In the genomic region with DNA sequence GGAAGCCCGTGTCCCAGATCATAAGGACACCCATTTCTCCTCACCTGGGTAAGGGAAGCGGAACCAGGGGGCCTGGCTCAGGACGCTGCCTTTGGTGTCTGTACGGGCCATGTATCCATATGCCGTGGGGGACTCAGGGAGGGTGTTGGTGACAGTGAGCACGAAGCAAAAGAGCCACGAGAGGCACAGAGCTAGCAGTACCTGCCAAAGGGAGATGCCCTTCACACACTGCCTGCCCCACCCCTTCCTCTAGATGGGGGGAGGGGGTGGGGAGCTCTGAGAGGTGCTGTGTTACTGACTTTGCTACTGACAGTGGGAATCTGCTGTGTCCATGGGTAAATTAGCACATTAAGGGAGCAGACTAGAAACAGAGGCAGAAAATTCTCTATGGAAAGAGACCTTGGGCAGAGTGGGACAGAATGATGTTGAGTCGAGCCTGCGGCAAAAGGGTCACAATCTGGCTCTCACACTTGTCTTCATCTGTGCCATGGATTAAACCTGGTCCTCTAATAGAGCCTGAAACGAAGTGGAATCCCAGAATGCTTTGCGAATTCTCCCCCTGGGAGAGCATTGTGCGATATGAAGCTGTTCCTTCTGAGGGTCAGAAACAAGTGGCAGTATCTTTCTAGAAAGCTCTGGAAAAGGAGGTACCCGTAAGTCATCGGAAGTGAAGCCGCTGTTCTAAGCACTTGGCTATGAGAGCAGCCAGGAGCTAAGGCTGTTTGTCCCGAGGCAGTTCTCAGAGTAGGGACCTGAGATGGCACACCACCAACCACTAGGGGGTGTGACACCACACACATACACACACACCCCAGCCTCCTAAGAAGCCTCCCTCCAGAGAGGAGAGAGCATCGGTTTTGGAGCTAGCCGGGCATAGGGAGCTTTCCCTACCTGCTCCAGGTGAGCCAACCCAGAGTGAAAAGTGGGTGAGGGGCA, we compare ENCODE assay signal across 8 mouse cellular contexts. TPM values are rescaled to one million over a fixed set of nuclear protein-coding genes. Genes with fewer than 3 reads are reported as not detected.
A peak's percentile ranks its signal among the peaks of the same experiment; 100 is the strongest.
DNase-seq lines count a peak whose midpoint lies in the region; ATAC-seq and TF ChIP-seq lines count a peak whose summit lies in the region.

No protein-coding gene starts in this region.

- peak; percentile 71 for ATAC-seq in embryonic facial prominence, embryonic 12.5 days (ENCODE audit: insufficient number of reproducible peaks, insufficient read depth, low FRiP score, low TSS enrichment)
- peak; percentile 75 for ATAC-seq in hindbrain, embryonic 16.5 days
- ATAC-seq in liver, embryonic 13.5 days (ENCODE audit: low read depth): peak; percentile 77
- peak; percentile 83 for ATAC-seq in neural tube, embryonic 11.5 days (ENCODE audit: insufficient read depth, low FRiP score, low TSS enrichment)

- peak overlapping the region in 1 of 2 experiments; percentile 41; a peak in 2 of 4 replicates for H3K4me3 ChIP-seq in ES-E14 (ENCODE audit: insufficient read depth in 1 of 2, low read depth in 1 of 2, low read length in 2 of 2, poor library complexity in 1 of 2, severe bottlenecking in 1 of 2)
- no peak overlapping the region for H3K4me3 ChIP-seq in embryonic facial prominence, embryonic 12.5 days
- H3K4me3 ChIP-seq in hindbrain, embryonic 16.5 days (ENCODE audit: low read length): no peak overlapping the region
- H3K4me3 ChIP-seq in liver, embryonic 13.5 days (replicated peaks): peak overlapping the region; percentile 11; the same call in 1 of the 2 replicates
- H3K4me3 ChIP-seq in neural tube, embryonic 11.5 days (ENCODE audit: low read depth, low read length): no peak overlapping the region

- no peak overlapping the region for H3K27ac ChIP-seq in ES-E14 (ENCODE audit: insufficient read depth, low read depth, low read length, poor library complexity, severe bottlenecking)
- H3K27ac ChIP-seq in embryonic facial prominence, embryonic 12.5 days: no peak overlapping the region
- H3K27ac ChIP-seq in hindbrain, embryonic 16.5 days (ENCODE audit: low read depth, low read length): no peak overlapping the region
- H3K27ac ChIP-seq in liver, embryonic 13.5 days: no peak overlapping the region
- H3K27ac ChIP-seq in neural tube, embryonic 11.5 days (ENCODE audit: low read depth, low read length): no peak overlapping the region

- no peaks in the 10 kb centered on the region for H3K9me3 ChIP-seq in ES-E14 (ENCODE audit: control insufficient read depth, insufficient read depth, low read depth, low read length)
- H3K9me3 ChIP-seq in embryonic facial prominence, embryonic 12.5 days: no peaks in the 10 kb centered on the region
- H3K9me3 ChIP-seq in hindbrain, embryonic 16.5 days (ENCODE audit: control insufficient read depth, low read length): no peaks in the 10 kb centered on the region
- H3K9me3 ChIP-seq in liver, embryonic 13.5 days (replicated peaks): no peaks in the 10 kb centered on the region
- no peaks in the 10 kb centered on the region for H3K9me3 ChIP-seq in neural tube, embryonic 11.5 days (ENCODE audit: control insufficient read depth, low read length)

- DNase-seq in CD4-positive helper T cell, adult 2 months (ENCODE audit: low read depth, low spot score): peak; percentile 68
- peak; percentile 66 for DNase-seq in ES-E14 (ENCODE audit: low read depth, low spot score)
- DNase-seq in liver, embryonic 13.5 days: peak; percentile 18
- DNase-seq in neural tube, embryonic 11.5 days (ENCODE audit: low spot score): peak; percentile 55
- DNase-seq in right cerebral cortex, postnatal 4 days: no peak
- DNase-seq in gastrocnemius, adult 18-20 months (ENCODE audit: low spot score): no peak

- WGBS in embryonic facial prominence, embryonic 12.5 days: 49% methylated on average over 18 of the region's 18 CpGs
- WGBS in hindbrain, embryonic 16.5 days: 53% methylated on average over 18 of the region's 18 CpGs
- 40% methylated on average over 18 of the region's 18 CpGs for WGBS in liver, embryonic 13.5 days (ENCODE audit: insufficient replicate concordance)
- WGBS in neural tube, embryonic 11.5 days: 53% methylated on average over 18 of the region's 18 CpGs

- peak overlapping the region; percentile 12; the same call in 1 of the 2 replicates for H3K4me2 ChIP-seq in embryonic facial prominence, embryonic 12.5 days (replicated peaks)
- H3K4me2 ChIP-seq in hindbrain, embryonic 16.5 days (ENCODE audit: low read length): peak overlapping the region; percentile 37
- H3K4me2 ChIP-seq in liver, embryonic 13.5 days: peak overlapping the region; percentile 58
- peak overlapping the region; percentile 26 for H3K4me2 ChIP-seq in neural tube, embryonic 11.5 days (ENCODE audit: low read depth)

- H3K36me3 ChIP-seq in ES-E14 (ENCODE audit: control insufficient read depth, insufficient read depth, low read length, poor library complexity, severe bottlenecking): no peaks in the 10 kb centered on the region
- H3K36me3 ChIP-seq in embryonic facial prominence, embryonic 12.5 days: no peaks in the 10 kb centered on the region
- no peaks in the 10 kb centered on the region for H3K36me3 ChIP-seq in hindbrain, embryonic 16.5 days (ENCODE audit: control insufficient read depth, insufficient read depth, low read length)
- no peaks in the 10 kb centered on the region for H3K36me3 ChIP-seq in liver, embryonic 13.5 days
- no peaks in the 10 kb centered on the region for H3K36me3 ChIP-seq in neural tube, embryonic 11.5 days (ENCODE audit: control insufficient read depth, insufficient read depth, low read length)

- in situ Hi-C loops in ES-E14 (cut with MboI; ENCODE audit: low sequenced_read_pairs in 2 of 2, unreplicated experiment in 2 of 2): no loop called here

- H3K27me3 ChIP-seq in embryonic facial prominence, embryonic 12.5 days: no peaks in the 10 kb centered on the region
- H3K27me3 ChIP-seq in hindbrain, embryonic 16.5 days (replicated peaks; ENCODE audit: control insufficient read depth, insufficient read depth, low read length): no peaks in the 10 kb centered on the region
- H3K27me3 ChIP-seq in liver, embryonic 13.5 days: 0 out of 2 replicates have a peak, but pooled peaks cover under 1% of the 10 kb centered on the region
- no peaks in the 10 kb centered on the region for H3K27me3 ChIP-seq in neural tube, embryonic 11.5 days (ENCODE audit: control insufficient read depth, insufficient read depth, low read length)

- no peak overlapping the region for H3K9ac ChIP-seq in ES-E14 (ENCODE audit: insufficient read depth, low read depth, low read length, poor library complexity, severe bottlenecking)
- H3K9ac ChIP-seq in embryonic facial prominence, embryonic 12.5 days: no peak overlapping the region
- no peak overlapping the region for H3K9ac ChIP-seq in hindbrain, embryonic 16.5 days (ENCODE audit: low read depth, low read length)
- H3K9ac ChIP-seq in liver, embryonic 13.5 days: no peak overlapping the region
- no peak overlapping the region for H3K9ac ChIP-seq in neural tube, embryonic 11.5 days (ENCODE audit: low read length)

- no peaks in the 10 kb centered on the region; a peak in 1 of 4 replicates for H3K4me1 ChIP-seq in ES-E14 (ENCODE audit: control insufficient read depth in 2 of 2, insufficient read depth in 2 of 2, low read length in 2 of 2, poor library complexity in 1 of 2)
- H3K4me1 ChIP-seq in embryonic facial prominence, embryonic 12.5 days: no peaks in the 10 kb centered on the region
- no peaks in the 10 kb centered on the region; the same call in 1 of the 2 replicates for H3K4me1 ChIP-seq in hindbrain, embryonic 16.5 days (ENCODE audit: control insufficient read depth, insufficient read depth, low read depth, low read length)
- H3K4me1 ChIP-seq in liver, embryonic 13.5 days (replicated peaks): peaks cover 11% of the 10 kb centered on the region
- H3K4me1 ChIP-seq in neural tube, embryonic 11.5 days (ENCODE audit: control insufficient read depth, insufficient read depth, low read length): no peaks in the 10 kb centered on the region

TF ChIP-seq in ES-E14, 5 proteins besides CTCF, POLR2A, EP300 and RAD21:
- TF ChIP-seq ZC3H11A (IDR thresholded peaks at IDR 0.05; ENCODE audit: borderline replicate concordance, low read depth, low read length) (no peak; the same call in 1 of the 2 replicates), HCFC1 (IDR thresholded peaks at IDR 0.05; ENCODE audit: borderline replicate concordance, insufficient read depth, low read length) (no peak), ZNF384 (IDR thresholded peaks at IDR 0.05; ENCODE audit: low read depth, low read length) (no peak), CHD2 (IDR thresholded peaks at IDR 0.05; ENCODE audit: low read depth, low read length) (no peak), MAFK (IDR thresholded peaks at IDR 0.05; ENCODE audit: insufficient read depth, low read depth, low read length) (no peak)

RNA-seq across cellular contexts. Expression of a gene that starts 33.0 kb away (rescaled TPM):
- total RNA-seq in ES-E14 (2012; rRNA removed): 2.1 and 3.1 TPM in 2 replicates
- 0.41 and 0.91 TPM in 2 replicates for polyA plus RNA-seq in embryonic facial prominence, embryonic 12.5 days (2016; fragmentation: Nextera tagmentation; extraction: Ambion mirVana)
- 0.78 and 0.92 TPM in 2 replicates for polyA plus RNA-seq in hindbrain, embryonic 16.5 days (2015; fragmentation: Nextera tagmentation; extraction: Ambion mirVana)
- 0.14 and 0.17 TPM in 2 replicates for polyA plus RNA-seq in liver, embryonic 13.5 days (2015; fragmentation: Nextera tagmentation; extraction: Ambion mirVana)
- polyA plus RNA-seq in neural tube, embryonic 11.5 days (2014; fragmentation: Nextera tagmentation; extraction: Ambion mirVana): 0.37 and 0.77 TPM in 2 replicates
- total RNA-seq in gastrocnemius, adult 18-20 months (2021): under 1 TPM in 1 of 2 experiments, not detected in 1; 0.09 TPM

RNA-seq across cellular contexts. Expression of a gene that starts 35.2 kb away (rescaled TPM):
- 5.1 and 23.8 TPM in 2 replicates for total RNA-seq in ES-E14 (2012; rRNA removed)
- not detected in 2 replicates for polyA plus RNA-seq in embryonic facial prominence, embryonic 12.5 days (2016; fragmentation: Nextera tagmentation; extraction: Ambion mirVana)
- polyA plus RNA-seq in hindbrain, embryonic 16.5 days (2015; fragmentation: Nextera tagmentation; extraction: Ambion mirVana): not detected in 2 replicates
- polyA plus RNA-seq in liver, embryonic 13.5 days (2015; fragmentation: Nextera tagmentation; extraction: Ambion mirVana): not detected in 2 replicates
- 0.20 TPM in 1 of 2 replicates, not detected in the other for polyA plus RNA-seq in neural tube, embryonic 11.5 days (2014; fragmentation: Nextera tagmentation; extraction: Ambion mirVana)
- total RNA-seq in gastrocnemius, adult 18-20 months (2021): not detected

RNA-seq across cellular contexts. Expression of a gene that starts 44.5 kb away (rescaled TPM):
- total RNA-seq in ES-E14 (2012; rRNA removed): 20.4 and 22.6 TPM in 2 replicates
- polyA plus RNA-seq in embryonic facial prominence, embryonic 12.5 days (2016; fragmentation: Nextera tagmentation; extraction: Ambion mirVana): 11.7 and 12.7 TPM in 2 replicates
- 13.9 and 14.8 TPM in 2 replicates for polyA plus RNA-seq in hindbrain, embryonic 16.5 days (2015; fragmentation: Nextera tagmentation; extraction: Ambion mirVana)
- polyA plus RNA-seq in liver, embryonic 13.5 days (2015; fragmentation: Nextera tagmentation; extraction: Ambion mirVana): 12.3 and 13.8 TPM in 2 replicates
- polyA plus RNA-seq in neural tube, embryonic 11.5 days (2014; fragmentation: Nextera tagmentation; extraction: Ambion mirVana): 11.0 and 12.0 TPM in 2 replicates
- total RNA-seq in gastrocnemius, adult 18-20 months (2021): 1 to 10 TPM; 4.7 to 6.4 TPM

Comparison
In these comparisons a context has a peak if more than half of its experiments do, and no peak if none do; other contexts are left out.
1. DNase-seq: peak in CD4-positive helper T cell, adult 2 months (single experiment), ES-E14 (single experiment), liver, embryonic 13.5 days (single experiment) and neural tube, embryonic 11.5 days (single experiment); none in right cerebral cortex, postnatal 4 days (single experiment) and gastrocnemius, adult 18-20 months (single experiment).
2. Peak in every context shown above with its lines, with median percentiles within 50 percentile points of each other: ATAC-seq and H3K4me2 ChIP-seq.